Mouse (Mus musculus): ENCODE data around the gene Pias4.

GRCm38 (mm10) chr10:81135831-81136705 is 31.7 kb downstream of the Pias4 start:
- TF ChIP-seq CTCF (IDR thresholded peaks at IDR 0.05; ENCODE audit: control insufficient read depth, insufficient read depth, insufficient read length) = no peak
- no peak for TF ChIP-seq MAX (IDR thresholded peaks at IDR 0.05)
- TF ChIP-seq FOSL1 (IDR thresholded peaks at IDR 0.05; ENCODE audit: insufficient read depth, low read length, poor library complexity, severe bottlenecking) = no peak
